Mouse (Mus musculus): ENCODE data around the gene Gm5862.
"Not testable (repeated sequence)": the region's sequence is repeated elsewhere in the genome, so short reads cannot be mapped to it uniquely, and the experiment has no call there.

Gene Gm5862

DNA sequence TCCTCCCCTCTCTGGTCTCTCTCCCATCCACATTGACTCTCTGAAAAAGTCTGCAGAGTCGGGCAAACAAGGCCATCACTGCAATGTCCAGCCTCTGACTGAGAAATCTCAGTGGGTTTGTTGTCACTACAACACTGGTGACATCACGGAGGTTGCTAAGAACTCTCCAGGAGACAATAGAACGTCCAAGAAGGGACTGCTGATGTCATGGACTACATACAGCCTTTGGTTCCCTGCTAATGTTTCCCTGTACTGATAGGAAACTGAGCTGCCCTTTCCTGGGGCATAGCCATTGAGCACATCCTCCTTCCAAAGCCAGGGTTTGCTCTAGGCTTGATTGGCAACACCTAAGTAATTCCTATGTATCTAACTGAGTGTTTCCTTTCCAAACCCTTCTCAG lies at the start of gene Gm5862:
Gm5862 (minus strand) TSS at position 101 of the 400 bp plus-strand sequence.
- DNase-seq = not testable (repeated sequence)

DNA sequence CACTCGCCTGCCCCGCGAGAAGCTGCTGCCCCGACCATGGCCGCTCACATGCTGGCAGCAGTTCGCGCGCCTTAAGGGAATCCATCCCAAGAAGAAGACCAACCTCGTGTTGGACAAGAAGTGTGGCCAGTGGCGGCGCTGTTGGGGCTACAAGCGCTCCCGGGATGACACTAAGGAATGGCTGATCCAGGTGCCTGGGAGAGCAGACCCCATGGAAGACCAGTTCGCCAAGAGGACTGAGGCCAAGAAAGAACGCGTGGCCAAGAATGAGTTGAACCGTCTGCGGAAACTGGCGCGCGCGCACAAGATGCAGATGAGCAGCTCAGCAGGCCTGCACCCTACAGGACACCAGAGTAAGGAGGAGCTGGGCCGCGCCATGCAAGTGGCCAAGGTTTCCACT lies 48.0 kb upstream of the Gm5862 start:
- DNase-seq = peak; percentile 36 to 54

- not testable (repeated sequence) for DNase-seq
Observed at GRCm38 (mm10) chr5:26058481-26058880, 35.8 kb upstream of the Gm5862 start, which contains the start of gene Gm7347. Gene Gm7347 (minus strand): TSS chr5:26058581.

GRCm38 (mm10) chr5:26039458-26039857 lies 16.7 kb upstream of the Gm5862 start, which contains the start of gene Speer4a:
Gene Speer4a (minus strand): TSS chr5:26039558.
- DNase-seq = not testable (repeated sequence)

DNA sequence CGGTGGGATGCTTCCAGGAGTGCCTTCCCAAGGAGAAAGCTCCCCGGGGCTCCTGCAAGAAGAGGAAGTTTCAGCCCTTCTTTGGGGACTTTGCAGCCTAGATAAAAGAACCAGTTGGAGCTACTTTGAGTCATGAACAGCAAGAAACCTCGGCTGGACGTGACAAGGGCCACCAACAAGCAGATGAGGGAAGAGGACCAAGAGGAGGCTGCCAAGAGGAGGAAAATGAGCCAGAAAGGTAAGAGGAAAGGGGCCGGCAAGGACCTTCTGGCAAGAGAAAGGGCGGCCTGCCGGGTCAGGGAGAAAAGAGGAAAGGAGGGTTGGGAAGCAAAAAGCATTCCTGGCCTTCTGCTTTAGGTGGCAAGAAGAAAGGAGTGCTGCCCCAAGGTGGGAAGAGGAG lies 15.0 kb downstream of the Gm5862 start:
- DNase-seq = peak; percentile 48 to 74

DNA sequence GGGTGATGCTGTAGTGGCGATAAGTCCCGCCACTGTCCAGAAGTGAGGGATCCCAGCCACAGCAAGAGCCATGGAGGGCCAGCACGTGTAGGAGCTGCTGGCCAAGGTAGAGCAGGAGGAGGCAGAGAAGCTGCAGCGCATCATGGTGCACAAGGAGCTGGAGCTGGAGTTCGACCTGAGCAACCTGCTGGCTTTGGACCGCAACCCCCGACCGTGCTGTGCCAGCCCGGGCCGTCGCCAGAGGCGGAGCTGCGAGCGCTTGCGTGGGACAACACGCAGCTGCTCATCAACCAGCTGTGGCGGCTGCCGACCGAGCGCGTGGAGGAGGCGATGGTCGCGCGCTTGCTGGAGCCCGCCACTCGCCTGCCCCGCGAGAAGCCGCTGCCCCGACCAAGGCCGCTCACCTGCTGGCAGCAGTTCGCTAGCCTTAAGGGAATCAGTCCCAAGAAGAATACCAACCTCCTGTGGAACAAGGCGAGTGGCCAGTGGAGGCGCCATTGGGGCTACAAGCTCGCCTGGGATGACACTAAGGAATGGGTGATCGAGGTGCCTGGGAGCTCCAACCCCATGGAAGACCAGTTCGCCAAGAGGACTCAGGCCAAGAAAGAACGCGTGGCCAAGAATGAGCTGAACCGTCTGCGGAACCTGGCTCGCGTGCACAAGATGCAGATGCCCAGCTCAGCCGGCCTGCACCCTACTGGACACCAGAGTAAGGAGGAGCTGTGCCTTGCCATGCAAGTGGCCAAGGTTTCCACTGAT lies 15.6 kb downstream of the Gm5862 start:
- DNase-seq = peak; percentile 82 to 88

DNA sequence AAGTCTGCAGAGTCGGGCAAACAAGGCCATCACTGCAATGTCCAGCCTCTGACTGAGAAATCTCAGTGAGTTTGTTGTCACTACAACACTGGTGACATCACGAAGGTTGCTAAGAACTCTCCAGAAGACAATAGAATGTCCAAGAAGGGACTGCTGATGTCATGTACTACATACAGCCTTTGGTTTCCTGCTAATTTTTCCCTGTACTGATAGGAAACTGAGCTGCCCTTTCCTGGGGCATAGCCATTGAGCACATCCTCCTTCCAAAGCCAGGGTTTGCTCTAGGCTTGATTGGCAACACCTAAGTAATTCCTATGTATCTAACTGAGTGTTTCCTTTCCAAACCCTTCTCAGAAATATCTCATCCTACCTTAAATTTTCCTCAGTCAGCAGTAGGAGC lies 18.0 kb downstream of the Gm5862 start, which contains the start of gene Gm1979:
Gm1979 (minus strand) TSS at position 101 of the 400 bp plus-strand sequence.
- not testable (repeated sequence) for DNase-seq

- not testable (repeated sequence) for DNase-seq
Observed at GRCm38 (mm10) chr5:25988550-25988949, 34.2 kb downstream of the Gm5862 start, which contains the start of gene Gm21698. Gene Gm21698 (minus strand): TSS chr5:25988650.

DNA sequence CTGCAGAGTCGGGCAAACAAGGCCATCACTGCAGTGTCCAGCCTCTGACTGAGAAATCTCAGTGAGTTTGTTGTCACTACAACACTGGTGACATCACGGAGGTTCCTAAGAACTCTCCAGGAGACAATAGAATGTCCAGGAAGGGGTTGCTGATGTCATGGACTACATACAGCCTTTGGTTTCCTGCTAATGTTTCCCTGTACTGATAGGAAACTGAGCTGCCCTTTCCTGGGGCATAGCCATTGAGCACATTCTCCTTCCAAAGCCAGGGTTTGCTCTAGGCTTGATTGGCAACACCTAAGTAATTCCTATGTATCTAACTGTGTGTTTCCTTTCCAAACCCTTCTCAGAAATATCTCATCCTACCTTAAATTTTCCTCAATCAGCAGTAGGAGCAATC lies 50.2 kb downstream of the Gm5862 start, which contains the start of gene Gm21680:
Gm21680 (minus strand) TSS at position 101 of the 400 bp plus-strand sequence.
- DNase-seq = not testable (repeated sequence)

Measured in cerebellum, postnatal 10 days (tissue).